Mouse (Mus musculus) lung, postnatal 25 days (tissue): ENCODE measurements at regions not wholly inside any gene's neighbourhood (a gene's known extent, or its start where the extent isn't known, plus 50 kb on each side); places are given as distances from the start of the nearest gene placed in this dataset.

Experiments
- DNase-seq: peaks from one replicate; pipeline ENCODE4 v3.0.0; 2022; ENCODE audit warnings: low spot score

DNA sequence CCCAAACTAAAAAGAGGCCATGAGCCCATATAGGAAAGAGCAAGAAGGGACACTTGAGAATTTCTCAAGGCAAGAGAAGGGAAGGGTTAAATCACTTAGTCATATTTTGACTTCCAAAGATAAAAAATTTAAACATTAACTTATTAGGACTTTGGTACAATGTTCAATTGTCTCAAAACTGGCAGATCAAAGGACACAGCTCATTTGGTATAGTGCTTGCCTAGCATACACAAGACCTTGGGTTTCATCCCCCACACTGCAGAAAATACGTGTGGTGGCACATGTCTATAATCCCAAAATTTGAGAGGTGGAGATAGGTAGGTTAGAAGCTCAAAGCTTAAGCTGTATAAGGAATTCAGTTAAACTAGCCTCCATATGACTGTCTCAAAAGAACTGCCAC lies 658.4 kb upstream of the Pfkp start:
- DNase-seq: no peak

DNA sequence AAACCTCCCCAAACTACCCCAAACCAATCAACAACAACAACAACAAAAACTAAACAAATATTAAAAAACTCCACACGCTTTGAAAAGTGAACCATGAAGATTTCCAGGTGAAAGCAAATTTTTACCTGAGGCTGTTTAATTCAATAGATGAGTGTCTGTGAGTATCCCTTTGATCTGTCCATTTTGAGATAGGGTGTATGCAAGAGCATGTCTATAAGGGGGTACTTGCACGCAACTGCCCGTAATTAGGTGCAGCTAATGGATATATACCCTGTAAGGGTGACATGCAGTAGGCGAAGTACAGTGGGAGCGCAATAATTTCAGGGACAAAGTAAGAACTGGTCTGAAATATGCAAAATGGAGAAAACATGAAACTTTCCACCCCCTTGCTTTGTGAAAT lies 658.8 kb upstream of the Pfkp start:
- no peak for DNase-seq

DNA sequence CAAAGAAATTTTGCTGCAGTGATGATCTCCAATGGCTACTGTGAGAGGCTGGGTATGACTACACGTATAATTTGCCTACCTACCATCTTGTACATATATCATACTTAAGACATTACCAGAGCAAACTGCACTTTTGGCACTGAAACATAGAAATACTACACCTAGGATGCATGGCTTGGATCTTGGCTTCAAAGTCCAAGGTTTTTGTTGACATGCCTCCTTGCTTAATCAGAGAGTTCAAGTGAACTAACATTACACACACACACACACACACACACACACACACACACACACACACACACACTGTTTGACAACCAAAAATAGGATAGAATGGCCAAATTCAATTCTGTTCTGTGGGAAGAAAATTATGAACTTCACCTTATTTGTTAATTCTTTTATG lies 664.9 kb upstream of the Pfkp start:
- no peak for DNase-seq

DNA sequence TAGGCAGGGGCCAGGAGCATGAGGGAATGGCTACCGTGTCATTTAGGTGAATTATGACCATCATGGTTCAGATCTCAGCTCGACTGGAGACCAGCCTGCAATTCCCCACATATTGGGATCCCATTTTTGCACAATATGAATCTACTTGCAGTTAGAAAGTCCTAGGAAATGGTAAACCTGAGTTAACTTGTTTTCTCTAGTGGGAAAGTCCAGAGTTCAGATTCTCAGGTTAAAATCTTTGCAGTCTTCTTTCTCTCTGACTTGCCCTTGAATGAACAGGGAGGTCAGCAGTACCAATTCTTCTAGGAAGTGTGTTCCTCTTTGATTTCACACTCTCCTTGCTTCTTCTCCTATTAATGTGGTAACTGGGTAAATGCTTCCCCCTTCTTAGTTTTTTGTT lies 681.6 kb upstream of the Pfkp start:
- DNase-seq: no peak

DNA sequence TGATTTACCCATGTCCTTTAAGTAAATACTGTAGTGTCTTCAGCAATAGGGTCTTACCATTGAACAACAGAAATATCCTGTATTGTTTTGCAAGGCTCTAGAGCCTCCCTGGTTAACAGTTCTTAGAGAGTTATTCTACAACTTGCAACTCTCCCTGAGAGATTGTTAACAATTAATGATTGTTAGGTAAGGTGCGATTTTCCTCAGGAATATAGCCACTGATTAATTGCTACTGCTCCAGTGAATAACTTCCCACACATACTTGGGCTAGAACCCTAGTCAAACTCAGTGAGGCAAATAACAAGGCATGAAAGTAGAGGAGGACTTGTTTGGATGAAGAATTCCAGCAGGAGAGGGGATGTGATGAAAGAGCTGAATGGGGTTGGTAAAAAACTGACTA lies 697.2 kb upstream of the Pfkp start:
- no peak for DNase-seq

DNA sequence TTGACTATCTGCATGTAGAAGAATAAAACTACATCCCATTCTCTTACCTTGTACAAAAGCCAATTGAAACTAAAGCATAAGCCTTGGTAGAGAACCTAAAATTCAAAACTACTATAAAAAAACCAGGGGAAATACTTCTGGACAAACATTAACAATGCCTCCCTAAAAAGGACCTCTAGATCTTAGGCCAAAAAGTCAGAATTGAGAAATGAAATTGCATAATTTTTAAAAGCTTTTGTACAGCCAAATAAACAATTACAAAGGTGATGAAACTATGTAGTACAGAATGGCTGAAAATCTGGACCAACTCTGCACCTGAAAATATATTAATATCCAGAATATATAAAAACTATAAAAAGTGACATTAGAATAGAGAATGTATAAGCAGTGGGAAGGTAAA lies 699.9 kb upstream of the Pfkp start:
- no peak for DNase-seq

DNA sequence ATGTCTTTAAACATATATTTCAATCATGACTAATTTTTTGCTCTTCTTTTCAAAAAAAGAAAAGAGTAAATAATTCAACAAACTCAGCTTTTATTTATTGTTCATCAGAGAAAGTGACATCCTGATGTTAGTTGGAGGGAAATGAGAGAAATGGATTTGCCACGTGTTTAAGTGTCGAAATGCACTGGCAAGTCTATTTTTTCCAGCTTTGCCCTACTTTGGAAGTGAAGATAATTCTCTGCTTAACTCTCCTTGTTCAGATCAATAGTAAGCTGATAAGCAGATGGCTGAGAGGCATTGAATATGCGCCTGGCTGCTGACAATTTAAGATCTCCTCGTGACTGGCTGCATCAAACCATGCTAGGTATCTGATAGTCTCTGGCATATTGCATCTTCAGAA lies 704.4 kb upstream of the Pfkp start:
- DNase-seq: no peak

DNA sequence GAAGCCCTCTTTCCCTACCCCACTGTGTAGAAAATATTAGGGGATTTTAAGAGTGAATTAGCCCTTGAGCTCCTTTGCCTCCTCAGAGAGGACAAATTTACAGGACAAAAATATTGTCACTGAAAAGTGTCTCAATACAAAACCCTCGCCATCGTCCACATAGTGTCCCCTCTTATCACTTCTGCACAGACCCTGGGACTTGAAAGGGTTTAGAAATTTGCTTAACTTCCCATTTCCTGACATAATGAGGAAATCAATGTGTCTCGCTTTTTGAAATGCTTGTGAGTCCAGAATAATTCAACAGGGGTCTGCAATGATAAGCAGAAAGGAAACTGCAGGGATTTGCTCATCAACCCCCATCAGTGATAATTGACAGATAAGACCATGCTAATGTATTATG lies 708.5 kb upstream of the Pfkp start:
- DNase-seq: no peak

DNA sequence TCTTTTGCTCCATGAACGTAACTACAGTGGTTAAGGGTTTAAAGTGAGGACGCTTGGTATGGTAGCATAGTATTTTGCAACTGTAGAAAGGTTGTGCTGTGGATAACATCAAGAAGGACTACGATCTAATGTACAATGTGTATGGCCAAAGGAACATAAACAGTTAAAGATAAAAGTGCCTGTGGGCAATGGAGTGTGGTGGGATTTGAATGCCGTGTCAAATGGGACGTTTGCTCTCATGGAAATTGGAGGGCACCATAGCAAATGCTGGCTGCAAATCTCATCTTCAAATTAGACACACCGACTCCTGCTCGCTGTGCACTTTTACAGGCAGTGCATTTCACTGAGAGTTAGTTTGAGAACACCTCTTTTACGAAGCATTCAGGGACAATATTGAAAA lies 725.0 kb upstream of the Pfkp start:
- DNase-seq: no peak

DNA sequence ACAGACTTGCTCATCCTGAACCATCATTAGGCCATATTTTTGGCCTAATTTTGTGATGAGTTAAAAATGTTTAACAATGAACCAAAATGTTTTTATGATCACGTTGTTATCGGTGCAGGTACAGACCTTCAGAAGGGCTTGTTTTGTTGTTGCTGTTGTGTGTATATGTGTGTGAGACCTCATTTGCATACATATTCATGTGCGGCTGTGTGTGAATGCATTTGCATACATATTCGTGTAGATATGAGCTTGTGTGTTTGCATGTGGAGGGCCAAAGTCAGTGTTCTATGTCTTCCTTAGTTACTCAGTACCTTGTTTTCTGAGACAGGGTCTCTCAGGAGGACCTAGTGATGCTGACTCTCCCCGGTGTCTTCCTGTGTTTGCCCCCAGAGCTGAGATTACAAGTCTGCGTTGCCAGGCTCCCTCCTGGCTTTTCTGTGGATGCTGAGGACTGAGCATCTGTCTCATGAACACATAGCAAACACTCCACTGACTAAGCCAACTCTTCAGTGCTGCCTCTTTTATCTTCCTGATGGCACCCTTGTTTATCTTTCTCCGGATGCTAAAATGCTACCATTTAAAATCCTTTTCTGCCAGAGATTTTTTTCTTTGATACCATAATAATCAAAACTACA lies 726.5 kb upstream of the Pfkp start:
- no peak for DNase-seq

DNA sequence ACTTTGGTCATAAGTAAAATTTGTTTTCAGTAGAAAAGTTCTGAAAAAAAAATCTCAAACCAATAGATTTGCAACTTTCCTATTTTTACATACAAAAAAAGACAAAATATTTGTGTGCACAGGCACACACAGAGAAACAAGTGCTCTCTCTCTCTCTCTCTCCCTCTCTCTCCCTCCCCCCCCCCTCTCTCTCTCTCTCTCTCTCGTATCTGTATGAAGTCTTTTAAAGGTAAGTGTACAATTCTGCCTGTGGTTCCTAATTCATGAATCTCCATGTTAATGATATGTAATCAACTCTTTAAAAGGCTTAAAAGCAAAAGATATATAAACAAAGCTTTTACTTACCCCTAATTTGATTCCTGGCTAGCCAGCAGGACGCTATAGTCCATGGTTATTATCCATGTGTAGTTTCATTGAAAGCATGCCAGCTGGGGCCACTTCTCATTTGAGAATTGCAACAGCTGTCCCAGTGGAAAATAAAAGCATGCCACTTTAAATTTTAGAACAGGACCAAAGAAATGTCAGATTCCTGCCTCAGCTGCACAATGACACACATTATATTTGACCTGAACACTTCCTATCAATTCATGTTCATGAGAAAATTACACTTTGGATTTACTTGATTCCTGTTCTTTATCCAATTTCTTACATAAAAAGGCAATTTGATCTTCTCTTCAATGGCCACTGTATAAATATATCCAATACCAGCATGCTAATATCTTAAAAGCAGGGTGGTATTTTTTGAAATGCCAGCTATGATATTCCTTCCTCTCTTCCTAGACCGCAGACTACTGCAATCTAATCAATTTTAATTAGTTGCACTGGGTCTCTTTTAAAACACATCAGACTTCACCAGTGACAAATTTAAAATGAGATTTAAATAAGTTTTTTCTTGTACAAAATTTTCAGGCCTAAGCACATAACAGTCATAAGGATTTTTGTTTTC lies 766.0 kb upstream of the Pfkp start:
- no peak for DNase-seq

DNA sequence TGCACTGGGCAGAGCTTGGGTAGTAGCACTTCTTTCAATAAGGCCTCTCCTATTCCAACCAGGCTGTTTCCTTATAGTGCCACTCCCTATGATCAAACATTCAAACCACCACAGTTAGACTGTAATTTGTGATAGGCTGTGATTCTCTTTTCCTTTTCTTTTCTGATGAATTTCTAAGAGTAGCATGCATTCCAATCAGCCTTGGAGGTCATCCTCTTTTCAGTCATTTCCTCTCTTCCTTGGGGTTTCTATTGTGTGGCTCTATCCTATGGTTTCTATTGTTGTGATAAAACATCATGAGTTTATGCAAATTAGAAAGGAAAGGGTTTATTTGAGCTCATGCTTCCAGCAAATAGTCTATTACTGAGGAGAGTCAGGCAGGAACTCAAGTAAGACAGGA lies 774.9 kb upstream of the Adarb2 start:
- no peak for DNase-seq

DNA sequence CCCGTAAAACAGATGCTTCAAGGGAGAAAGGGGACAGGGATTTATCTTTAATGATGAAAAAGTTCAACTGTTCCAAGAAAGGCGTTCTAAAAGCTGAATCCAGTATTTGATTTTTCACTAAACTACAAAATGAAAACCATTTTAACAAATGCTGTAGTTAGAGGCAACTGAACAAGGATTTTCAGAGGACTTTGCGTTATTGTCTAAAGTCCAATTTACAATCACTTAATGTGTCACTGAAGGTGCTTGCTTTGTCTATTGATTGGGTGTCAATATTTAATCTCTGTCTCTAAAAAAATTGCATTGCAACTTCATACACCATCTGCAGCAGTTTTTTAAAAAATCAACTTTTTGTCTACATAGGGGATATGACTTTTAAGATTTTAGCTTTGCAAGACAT lies 773.4 kb upstream of the Adarb2 start:
- DNase-seq: no peak

DNA sequence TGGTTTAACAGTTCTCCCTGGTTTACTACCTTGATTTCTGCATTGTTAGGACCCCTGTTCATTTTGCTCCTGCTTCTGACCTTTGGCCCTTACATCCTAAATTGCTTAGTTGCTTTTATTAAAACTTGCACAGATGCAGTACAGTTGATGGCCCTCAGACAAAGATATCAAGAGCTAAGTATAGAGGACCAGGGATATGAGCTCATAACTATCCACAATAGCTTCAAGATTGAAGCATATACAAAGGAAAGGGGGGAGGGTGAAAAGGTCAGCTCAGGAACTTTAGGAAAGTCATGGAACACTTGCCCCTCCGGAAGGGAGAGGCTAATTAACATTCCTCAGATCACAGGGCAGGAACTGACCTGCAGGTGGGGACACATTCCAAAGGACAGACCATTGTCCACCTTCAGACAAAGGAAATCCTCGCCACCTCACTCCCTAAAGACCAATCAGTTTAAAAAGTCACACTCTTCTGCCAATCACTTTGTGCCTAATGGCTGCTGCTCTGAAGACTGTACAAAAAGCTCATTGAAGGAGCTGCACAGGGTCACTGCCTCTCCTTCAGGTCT lies 751.1 kb upstream of the Adarb2 start:
- DNase-seq: peak; percentile 2

DNA sequence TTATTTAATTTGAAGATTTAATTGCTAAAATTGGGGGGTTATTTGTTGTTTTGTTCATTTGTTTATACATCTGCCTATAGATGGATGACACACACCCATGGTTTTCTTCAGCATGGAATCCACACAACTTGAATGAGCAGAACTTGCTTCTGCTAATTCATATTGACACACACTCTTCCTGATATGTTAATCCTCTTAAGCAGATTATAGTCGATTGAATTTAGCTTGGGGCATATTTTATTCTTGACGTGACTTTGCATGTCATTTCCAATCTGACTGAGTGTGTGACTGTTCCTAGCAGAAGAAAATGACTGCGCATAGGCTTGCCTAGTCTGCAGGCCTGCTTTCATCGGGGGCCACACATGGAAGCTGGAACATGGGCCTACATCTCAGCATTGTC lies 727.0 kb upstream of the Adarb2 start:
- DNase-seq: no peak

DNA sequence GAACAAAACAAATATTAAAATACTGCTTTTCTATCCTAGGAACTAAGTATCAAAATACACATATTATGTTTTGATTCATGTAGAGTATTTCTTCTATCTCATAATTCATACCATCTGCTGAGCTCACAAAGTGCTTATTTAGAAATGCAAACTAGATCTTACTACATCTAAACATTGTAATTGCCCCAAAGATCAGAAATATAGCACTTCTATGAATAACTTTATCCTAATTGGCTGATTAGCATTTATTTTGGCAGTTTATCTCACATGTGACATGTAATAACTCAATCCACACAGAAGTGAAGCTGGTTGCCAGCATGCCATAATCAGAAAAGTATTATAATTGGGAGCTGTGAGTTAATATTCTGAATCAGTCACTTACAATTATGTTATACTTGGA lies 684.6 kb upstream of the Adarb2 start:
- no peak for DNase-seq

DNA sequence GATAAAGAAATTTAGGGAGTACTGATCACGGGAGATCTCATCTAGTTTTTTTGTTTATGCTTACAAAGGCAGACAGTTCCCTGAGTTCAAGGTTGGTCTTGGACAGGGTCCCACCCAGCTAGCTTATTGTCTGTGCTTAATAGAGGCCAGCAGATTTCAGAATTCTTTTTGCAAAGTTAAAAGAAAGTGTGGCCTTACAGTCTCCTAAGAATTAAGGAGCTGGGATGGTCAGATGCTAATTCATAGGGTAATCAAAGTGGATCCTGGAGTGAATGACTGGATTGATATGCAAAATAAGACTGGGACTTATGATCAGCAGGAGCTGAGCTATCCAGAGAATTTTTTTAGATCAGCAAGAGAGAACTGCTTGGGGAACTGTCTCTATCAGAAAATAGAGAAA lies 678.2 kb upstream of the Adarb2 start:
- no peak for DNase-seq

DNA sequence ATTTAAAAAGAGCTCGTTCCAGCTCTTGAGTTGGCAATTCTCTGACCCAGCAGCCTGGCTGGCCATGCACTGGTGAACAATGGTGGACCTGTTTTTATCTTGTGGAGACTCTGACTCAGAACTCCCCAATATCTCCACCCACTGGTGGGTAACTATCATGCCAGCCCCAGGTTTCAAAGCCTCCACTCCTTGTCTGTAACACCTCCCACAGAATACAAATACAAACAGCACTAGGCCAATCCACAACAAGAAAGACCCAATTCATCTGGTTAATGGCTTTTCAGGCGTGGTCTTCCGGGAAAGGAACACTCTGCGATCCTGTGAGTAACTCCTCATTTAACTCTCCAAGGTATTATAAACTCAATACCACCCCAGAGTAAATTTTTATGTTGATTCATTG lies 663.8 kb upstream of the Adarb2 start:
- DNase-seq: no peak

DNA sequence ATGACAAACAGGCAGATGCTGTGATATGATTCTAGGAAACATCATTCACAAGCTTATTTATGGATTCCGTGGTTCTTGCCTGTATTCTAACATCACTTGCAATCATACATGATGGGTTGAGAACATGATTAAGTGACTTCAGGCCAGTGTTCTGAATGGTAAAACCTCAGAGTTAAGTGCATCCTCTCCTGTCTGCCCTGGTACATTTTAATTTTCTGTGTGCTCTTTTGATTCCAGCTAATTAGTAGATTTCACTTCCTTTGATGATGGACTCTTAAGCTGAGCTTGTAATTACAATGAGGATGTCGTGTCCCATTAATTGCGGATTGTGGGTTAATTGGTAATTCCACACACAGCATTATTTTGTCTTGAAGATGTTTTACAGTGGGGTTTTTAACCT lies 618.6 kb upstream of the Adarb2 start:
- no peak for DNase-seq
